Mouse (Mus musculus): ENCODE results near the gene Cyth1.

DNA sequence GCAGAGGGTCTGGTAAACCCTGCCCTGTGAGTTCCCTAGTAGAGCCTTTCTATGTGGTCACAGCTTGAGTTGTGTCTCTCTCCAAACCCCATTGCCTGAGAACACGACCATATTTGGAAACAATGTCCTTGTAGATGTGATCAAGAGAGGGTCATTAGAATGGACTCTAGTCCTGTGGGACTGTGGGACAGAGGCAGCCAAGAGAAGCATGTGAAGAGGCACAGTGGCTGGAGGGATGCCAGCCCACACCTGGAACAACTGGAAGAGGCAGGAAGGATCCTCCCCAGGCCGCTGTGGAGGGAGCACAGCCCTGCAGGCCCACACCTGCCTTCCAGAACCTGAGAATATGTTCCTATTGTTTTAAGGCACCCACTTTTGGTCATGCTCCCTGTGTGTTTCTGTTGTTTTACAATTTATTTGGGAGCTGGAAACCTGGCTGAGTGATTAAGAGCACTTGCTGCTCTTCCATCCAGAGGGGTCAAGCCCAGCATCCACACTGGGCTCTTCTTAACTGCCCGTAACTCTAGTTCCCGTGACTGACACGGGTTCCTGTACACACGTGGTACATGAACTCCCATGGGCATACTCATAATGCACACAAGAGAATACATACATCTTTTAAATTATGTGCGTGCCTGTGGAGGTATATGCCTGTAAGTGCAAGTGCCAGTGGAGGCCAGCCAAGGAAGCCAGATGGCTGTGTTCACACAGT is 5.2 kb upstream of the Cyth1 start:
- no peak for TF ChIP-seq CTCF (IDR thresholded peaks at IDR 0.05; ENCODE audit: insufficient read depth, low read depth, low read length)
- no peak for TF ChIP-seq POLR2A (IDR thresholded peaks at IDR 0.05; ENCODE audit: insufficient read depth, low read depth, low read length)

Measured in olfactory bulb, adult 2 months (tissue).